Mouse (Mus musculus) heart, adult 2 months (tissue): ENCODE data around the gene Slc26a1. TPM values are rescaled to one million over a fixed set of nuclear protein-coding genes. Genes with fewer than 3 reads are reported as not detected.
A peak's percentile ranks its signal among the peaks of the same experiment; 100 is the strongest.

Source experiments
- DNase-seq, 2 experiments: peaks; one replicate each; pipeline ENCODE4 v3.0.0; 2021
- H3K27ac ChIP-seq: fragments of 200-600 bp; 2 replicates; pipeline ENCODE4 v1.8.1; 2022
- H3K27me3 ChIP-seq: fragments of 200-500 bp; 2 replicates; pipeline ENCODE4 v1.6.1; 2012; ENCODE audit warnings: mild to moderate bottlenecking, low read length, inconsistent platforms, mixed read lengths; ENCODE audit not compliant: control insufficient read depth, insufficient read depth
- H3K36me3 ChIP-seq: fragments of 200-500 bp; 2 replicates; pipeline ENCODE4 v1.6.1; 2012; ENCODE audit warnings: low read length, inconsistent platforms; ENCODE audit not compliant: control insufficient read depth, insufficient read depth
- H3K4me1 ChIP-seq: fragments of 200-500 bp; 2 replicates; pipeline ENCODE4 v1.6.1; 2011; ENCODE audit warnings: low read length; ENCODE audit not compliant: control insufficient read depth, insufficient read depth
- H3K4me3 ChIP-seq: fragments of 200-600 bp; 2 replicates; pipeline ENCODE4 v1.8.1; 2022
- H3K79me2 ChIP-seq: fragments of 200-500 bp; replicated peaks from 2 replicates; pipeline ENCODE4 v1.6.1; 2012; ENCODE audit warnings: mild to moderate bottlenecking, inconsistent platforms, low read length, moderate library complexity, mixed read lengths; ENCODE audit not compliant: control insufficient read depth, insufficient read depth
- H3K9ac ChIP-seq: fragments of 200-500 bp; 2 replicates; pipeline ENCODE4 v1.6.1; 2012; ENCODE audit warnings: low read depth, mild to moderate bottlenecking, control low read depth, inconsistent platforms, low read length, mixed read lengths
- CTCF ChIP-seq: fragments of 200-600 bp; IDR thresholded peaks from 2 replicates; pipeline ENCODE4 v1.8.1; 2022; ENCODE audit warnings: antibody characterized with exemption, mild to moderate bottlenecking, moderate library complexity
- EP300 ChIP-seq: fragments of 200-500 bp; IDR thresholded peaks from 2 replicates; pipeline ENCODE4 v1.6.1; 2011; ENCODE audit warnings: low read depth, low read length, control low read depth; ENCODE audit not compliant: insufficient read depth
- POLR2A ChIP-seq: fragments of 200-500 bp; IDR thresholded peaks from 2 replicates; pipeline ENCODE4 v1.6.1; 2011; ENCODE audit warnings: mild to moderate bottlenecking, low read depth, low read length, control low read depth; ENCODE audit not compliant: insufficient read depth
- WGBS: fragments of 180-500 bp; shearing (Covaris S2); methylation state at CpG from one replicate; pipeline ENCODE4 v1.1.7; 2018; 5-methylcytosine and 5-hydroxymethylcytosine counted together
- intact Hi-C: fragments of 180-260 bp; cut with DNase I; formaldehyde crosslinking; loops from one replicate; pipeline ENCODE4 v1.15.1; 2025
- polyA plus RNA-seq: library from polyadenylated mRNA; depleted of rRNA; stranded (reverse); fragments of >200 nt; gene quantifications from 2 replicates; pipeline ENCODE4 v1.2.3, GENCODE M21; 2012
- total RNA-seq, 2 experiments: library from RNA; stranded (reverse); gene quantifications; 2 replicates each; pipeline ENCODE4 v1.2.3; 2021

The Slc26a1 gene
- total and polyA plus RNA-seq, 3 experiments: 0.06 TPM; not detected in 2

- peaks cover 2% of the 10 kb centered on the region; the same call in 1 of the 2 replicates for H3K4me1 ChIP-seq
- H3K4me3 ChIP-seq: no peak overlapping the region
- H3K27ac ChIP-seq: no peak overlapping the region
- 54% methylated on average over 3 of the region's 3 CpGs for whole genome bisulfite sequencing
- H3K9ac ChIP-seq: no peak overlapping the region
- DNase-seq: no peak
- H3K36me3 ChIP-seq: no peaks in the 10 kb centered on the region
- TF ChIP-seq CTCF: peak; percentile 51
- TF ChIP-seq POLR2A: no peak
- no peak for TF ChIP-seq EP300
- H3K79me2 ChIP-seq: no peaks in the 10 kb centered on the region
- H3K27me3 ChIP-seq: no peaks in the 10 kb centered on the region
- intact Hi-C loops: no loop called here
These were observed 4.5 kb upstream of the Slc26a1 start for GRCm38 (mm10) chr5:108679909-108680308.

- DNase-seq: no peak
- intact Hi-C loops: no loop called here
- Histone ChIP-seq H3K4me3 (no peak overlapping the region), H3K27me3 (no peaks in the 10 kb centered on the region), H3K9ac (no peak overlapping the region), H3K4me1 (peaks cover 2% of the 10 kb centered on the region; the same call in 1 of the 2 replicates), H3K79me2 (no peaks in the 10 kb centered on the region), H3K36me3 (no peaks in the 10 kb centered on the region), H3K27ac (no peak overlapping the region)
- 90% methylated on average over 6 of the region's 6 CpGs for WGBS
- TF ChIP-seq EP300: no peak
- no peak for TF ChIP-seq CTCF
- TF ChIP-seq POLR2A: no peak
These were observed 3.0 kb upstream of the Slc26a1 start for GRCm38 (mm10) chr5:108678296-108678854.

GRCm38 (mm10) chr5:108677605-108678295, 2.4 kb upstream of the Slc26a1 start:
- no peak for TF ChIP-seq POLR2A
- TF ChIP-seq CTCF: no peak
- no peak for TF ChIP-seq EP300
- peaks cover 2% of the 10 kb centered on the region; the same call in 1 of the 2 replicates for H3K4me1 ChIP-seq
- no peaks in the 10 kb centered on the region for H3K79me2 ChIP-seq
- DNase-seq: peak; percentile 41 to 47
- no peaks in the 10 kb centered on the region for H3K27me3 ChIP-seq
- H3K36me3 ChIP-seq: no peaks in the 10 kb centered on the region
- peak overlapping the region; percentile 29 for H3K4me3 ChIP-seq
- no peak overlapping the region for H3K27ac ChIP-seq
- intact Hi-C loops: loop anchor here (2.0 kb wide), 1 partner anchor 15 kb away; the partner anchor contains the start of gene Fgfrl1
- WGBS: 13% methylated on average over 25 of the region's 25 CpGs
- H3K9ac ChIP-seq: peak overlapping the region; percentile 26; the same call in 1 of the 2 replicates

GRCm38 (mm10) chr5:108676772-108677498, 1.6 kb upstream of the Slc26a1 start:
- Histone ChIP-seq H3K4me1 (peaks cover 2% of the 10 kb centered on the region; the same call in 1 of the 2 replicates), H3K9ac (no peak overlapping the region), H3K4me3 (peak overlapping the region; percentile 29; the same call in 1 of the 2 replicates), H3K27ac (no peak overlapping the region), H3K36me3 (no peaks in the 10 kb centered on the region), H3K27me3 (no peaks in the 10 kb centered on the region), H3K79me2 (no peaks in the 10 kb centered on the region)
- DNase-seq: no peak
- no peak for TF ChIP-seq POLR2A
- no peak for TF ChIP-seq CTCF
- TF ChIP-seq EP300: no peak
- intact Hi-C loops: loop anchor here (2.0 kb wide), 1 partner anchor 16 kb away; the partner anchor contains the start of gene Fgfrl1
- 38% methylated on average over 5 of the region's 5 CpGs for WGBS

GRCm38 (mm10) chr5:108674624-108675023, 745 bp downstream of the Slc26a1 start:
- H3K9ac ChIP-seq: no peak overlapping the region
- H3K27me3 ChIP-seq: no peaks in the 10 kb centered on the region
- WGBS: 81% methylated on average over 2 of the region's 2 CpGs
- no peaks in the 10 kb centered on the region for H3K79me2 ChIP-seq
- no peak overlapping the region for H3K27ac ChIP-seq
- H3K4me1 ChIP-seq: peaks cover 4% of the 10 kb centered on the region
- TF ChIP-seq EP300 (no peak), CTCF (no peak), POLR2A (no peak)
- intact Hi-C loops: no loop called here
- H3K36me3 ChIP-seq: no peaks in the 10 kb centered on the region
- H3K4me3 ChIP-seq: no peak overlapping the region
- DNase-seq: no peak
